Mouse (Mus musculus): ENCODE measurements around the gene Dennd4a. TPM values are rescaled to one million over a fixed set of nuclear protein-coding genes. Genes with fewer than 3 reads are reported as not detected.

The Dennd4a gene
- polyA plus RNA-seq, 1 experiment from 2014 or later, result 6.3 TPM

GRCm38 (mm10) chr9:64777441-64777987 is 33.6 kb upstream of the Dennd4a start:
- ATAC-seq, result no peak
- Histone ChIP-seq H3K27ac (ENCODE audit: low read length) (no peak overlapping the region), H3K4me3 (ENCODE audit: low read depth, low read length) (no peak overlapping the region), H3K27me3 (replicated peaks; ENCODE audit: insufficient read depth, low read length) (no peaks in the 10 kb centered on the region), H3K9me3 (ENCODE audit: low read length) (no peaks in the 10 kb centered on the region), H3K9ac (replicated peaks; ENCODE audit: low read depth) (no peak overlapping the region), H3K4me1 (ENCODE audit: insufficient read depth, low read depth, low read length) (peaks cover 3% of the 10 kb centered on the region; the same call in 1 of the 2 replicates), H3K36me3 (ENCODE audit: insufficient read depth, low read length) (no peaks in the 10 kb centered on the region), H3K4me2 (replicated peaks; ENCODE audit: low read depth, low read length) (no peak overlapping the region)
- no peak for TF ChIP-seq EP300 (IDR thresholded peaks at IDR 0.05)
- no peak for TF ChIP-seq CTCF (IDR thresholded peaks at IDR 0.05)
- WGBS, result 77% methylated on average over 4 of the region's 4 CpGs
- no peak for DNase-seq (ENCODE audit: low spot score)

- no peaks in the 10 kb centered on the region for H3K27me3 ChIP-seq (replicated peaks; ENCODE audit: insufficient read depth, low read length)
- H3K27ac ChIP-seq (ENCODE audit: low read length), result no peak overlapping the region
- ATAC-seq, result no peak
- peaks cover 3% of the 10 kb centered on the region; the same call in 1 of the 2 replicates for H3K4me1 ChIP-seq (ENCODE audit: insufficient read depth, low read depth, low read length)
- no peaks in the 10 kb centered on the region for H3K9me3 ChIP-seq (ENCODE audit: low read length)
- DNase-seq (ENCODE audit: low spot score), result no peak
- WGBS, result 67% methylated on average over 1 of the region's 1 CpGs
- H3K36me3 ChIP-seq (ENCODE audit: insufficient read depth, low read length), result no peaks in the 10 kb centered on the region
- H3K4me3 ChIP-seq (ENCODE audit: low read depth, low read length), result no peak overlapping the region
- TF ChIP-seq CTCF (IDR thresholded peaks at IDR 0.05), result no peak
- no peak for TF ChIP-seq EP300 (IDR thresholded peaks at IDR 0.05)
- no peak overlapping the region for H3K4me2 ChIP-seq (replicated peaks; ENCODE audit: low read depth, low read length)
- no peak overlapping the region for H3K9ac ChIP-seq (replicated peaks; ENCODE audit: low read depth)
Measured at GRCm38 (mm10) chr9:64778151-64778550, 33.0 kb upstream of the Dennd4a start.

GRCm38 (mm10) chr9:64779628-64780027 is 31.5 kb upstream of the Dennd4a start:
- no peak for ATAC-seq
- Histone ChIP-seq H3K9me3 (ENCODE audit: low read length) (no peaks in the 10 kb centered on the region), H3K4me2 (replicated peaks; ENCODE audit: low read depth, low read length) (no peak overlapping the region), H3K36me3 (ENCODE audit: insufficient read depth, low read length) (no peaks in the 10 kb centered on the region), H3K27me3 (replicated peaks; ENCODE audit: insufficient read depth, low read length) (no peaks in the 10 kb centered on the region), H3K27ac (ENCODE audit: low read length) (no peak overlapping the region), H3K9ac (replicated peaks; ENCODE audit: low read depth) (no peak overlapping the region), H3K4me3 (ENCODE audit: low read depth, low read length) (no peak overlapping the region), H3K4me1 (ENCODE audit: insufficient read depth, low read depth, low read length) (peaks cover 3% of the 10 kb centered on the region; the same call in 1 of the 2 replicates)
- WGBS, result 35% methylated on average over 7 of the region's 7 CpGs
- TF ChIP-seq CTCF (IDR thresholded peaks at IDR 0.05) (peak; percentile 66), EP300 (IDR thresholded peaks at IDR 0.05) (no peak)
- peak; percentile 74 for DNase-seq (ENCODE audit: low spot score)

- H3K27me3 ChIP-seq (replicated peaks; ENCODE audit: insufficient read depth, low read length), result no peaks in the 10 kb centered on the region
- no peak overlapping the region for H3K4me3 ChIP-seq (ENCODE audit: low read depth, low read length)
- no peak overlapping the region for H3K9ac ChIP-seq (replicated peaks; ENCODE audit: low read depth)
- no peak overlapping the region for H3K27ac ChIP-seq (ENCODE audit: low read length)
- ATAC-seq, result no peak
- no peak overlapping the region for H3K4me2 ChIP-seq (replicated peaks; ENCODE audit: low read depth, low read length)
- WGBS, result 83% methylated on average over 7 of the region's 7 CpGs
- no peaks in the 10 kb centered on the region for H3K9me3 ChIP-seq (ENCODE audit: low read length)
- H3K4me1 ChIP-seq (ENCODE audit: insufficient read depth, low read depth, low read length), result no peaks in the 10 kb centered on the region
- H3K36me3 ChIP-seq (ENCODE audit: insufficient read depth, low read length), result no peaks in the 10 kb centered on the region
- TF ChIP-seq EP300 (IDR thresholded peaks at IDR 0.05) (no peak), CTCF (IDR thresholded peaks at IDR 0.05) (no peak)
- no peak for DNase-seq (ENCODE audit: low spot score)
Measured at GRCm38 (mm10) chr9:64783511-64783910, 27.6 kb upstream of the Dennd4a start.

- WGBS, result 29% methylated on average over 4 of the region's 4 CpGs
- DNase-seq (ENCODE audit: low spot score) (peak; percentile 83), ATAC-seq (peak; percentile 62)
- Histone ChIP-seq H3K4me2 (replicated peaks; ENCODE audit: low read depth, low read length) (no peak overlapping the region), H3K9ac (replicated peaks; ENCODE audit: low read depth) (no peak overlapping the region), H3K9me3 (ENCODE audit: low read length) (no peaks in the 10 kb centered on the region), H3K4me3 (ENCODE audit: low read depth, low read length) (no peak overlapping the region), H3K36me3 (ENCODE audit: insufficient read depth, low read length) (no peaks in the 10 kb centered on the region), H3K27me3 (replicated peaks; ENCODE audit: insufficient read depth, low read length) (no peaks in the 10 kb centered on the region), H3K4me1 (ENCODE audit: insufficient read depth, low read depth, low read length) (no peaks in the 10 kb centered on the region), H3K27ac (ENCODE audit: low read length) (no peak overlapping the region)
- TF ChIP-seq EP300 (IDR thresholded peaks at IDR 0.05), result no peak
- peak; percentile 92 for TF ChIP-seq CTCF (IDR thresholded peaks at IDR 0.05)
Measured at GRCm38 (mm10) chr9:64784841-64785240, 26.3 kb upstream of the Dennd4a start.

- 82% methylated on average over 9 of the region's 9 CpGs for WGBS
- Histone ChIP-seq H3K27me3 (replicated peaks; ENCODE audit: insufficient read depth, low read length) (no peaks in the 10 kb centered on the region), H3K4me1 (ENCODE audit: insufficient read depth, low read depth, low read length) (no peaks in the 10 kb centered on the region), H3K27ac (ENCODE audit: low read length) (no peak overlapping the region), H3K9ac (replicated peaks; ENCODE audit: low read depth) (no peak overlapping the region), H3K4me2 (replicated peaks; ENCODE audit: low read depth, low read length) (no peak overlapping the region), H3K36me3 (ENCODE audit: insufficient read depth, low read length) (no peaks in the 10 kb centered on the region), H3K9me3 (ENCODE audit: low read length) (no peaks in the 10 kb centered on the region), H3K4me3 (ENCODE audit: low read depth, low read length) (no peak overlapping the region)
- ATAC-seq (no peak), DNase-seq (ENCODE audit: low spot score) (no peak)
- TF ChIP-seq CTCF (IDR thresholded peaks at IDR 0.05) (no peak), EP300 (IDR thresholded peaks at IDR 0.05) (no peak)
Measured at GRCm38 (mm10) chr9:64786216-64786905, 24.8 kb upstream of the Dennd4a start.
